Mouse (Mus musculus): ENCODE results near the gene Adcy7.

The Adcy7 gene

DNA sequence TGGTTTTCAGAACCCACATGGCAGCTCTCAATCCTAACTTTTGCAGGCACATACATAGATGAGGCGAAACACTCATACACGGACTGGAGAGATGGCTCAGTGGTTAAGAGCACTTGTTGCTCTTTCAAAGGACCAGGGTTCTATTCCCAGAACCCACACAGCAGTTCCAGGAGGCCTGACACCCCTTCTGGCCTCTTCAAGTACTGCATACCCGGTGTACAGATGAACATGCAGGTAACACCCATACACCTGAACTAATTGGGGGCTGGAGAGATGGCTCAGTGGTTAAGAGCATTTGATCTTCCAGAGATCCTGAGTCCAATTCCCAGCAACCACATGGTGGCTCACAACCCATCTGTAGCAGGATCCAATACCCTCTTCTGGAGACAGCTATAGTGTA, 2.1 kb upstream of the Adcy7 start:
- no peak for DNase-seq (ENCODE audit: low read depth in 1 of 2, low spot score in 2 of 2)

- DNase-seq (ENCODE audit: low read depth in 1 of 2, low spot score in 2 of 2): no peak
Measured at GRCm38 (mm10) chr8:88273051-88273430, 838 bp downstream of the Adcy7 start.

- no peak for DNase-seq (ENCODE audit: low read depth in 1 of 2, low spot score in 2 of 2)
Measured at GRCm38 (mm10) chr8:88274090-88274489, 1.9 kb downstream of the Adcy7 start.

- no peak for DNase-seq (ENCODE audit: low read depth in 1 of 2, low spot score in 2 of 2)
Measured at GRCm38 (mm10) chr8:88279220-88279619, 7.0 kb downstream of the Adcy7 start.

DNA sequence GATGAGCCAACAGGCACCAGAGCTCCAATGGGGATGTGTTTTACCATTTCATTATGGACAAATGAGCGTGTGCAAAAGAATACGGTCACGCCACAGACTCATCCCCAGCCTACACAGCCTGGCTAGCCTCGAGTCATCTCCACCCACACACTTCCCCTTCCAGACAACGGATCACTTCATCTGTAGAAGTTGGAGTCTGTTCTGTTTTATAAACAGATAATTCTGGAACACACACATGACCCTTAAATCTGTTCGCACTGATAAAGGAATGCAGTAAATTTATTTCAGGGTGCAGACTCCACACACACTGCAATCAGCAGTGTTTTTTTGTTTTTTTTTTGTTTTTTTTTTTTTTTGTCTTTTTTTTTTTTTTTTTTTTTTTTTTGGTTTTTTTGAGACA, 7.5 kb downstream of the Adcy7 start:
- no peak for DNase-seq (ENCODE audit: low read depth in 1 of 2, low spot score in 2 of 2)

DNA sequence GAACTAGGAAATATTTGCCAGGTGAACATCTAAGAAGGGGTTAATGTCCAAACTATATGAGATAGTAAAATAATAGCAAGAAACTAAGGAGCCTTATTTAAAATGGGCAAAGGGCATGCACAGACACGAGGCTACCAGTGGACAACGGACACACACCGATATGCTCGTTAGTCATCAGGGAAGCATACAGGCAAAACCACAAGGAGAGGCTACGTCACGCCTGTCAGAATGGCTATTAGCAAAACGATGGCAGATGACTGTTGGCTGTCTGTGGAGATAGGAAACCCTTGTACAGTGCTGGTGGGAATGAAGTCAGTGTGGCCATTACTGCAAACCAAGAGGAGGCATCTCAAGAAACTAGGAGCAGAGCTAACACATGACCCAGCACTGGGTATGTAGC, 8.7 kb downstream of the Adcy7 start:
- no peak for DNase-seq (ENCODE audit: low read depth in 1 of 2, low spot score in 2 of 2)

- peak; percentile 50 to 54 for DNase-seq (ENCODE audit: low read depth in 1 of 2, low spot score in 2 of 2)
Measured at GRCm38 (mm10) chr8:88282684-88283083, 10.5 kb downstream of the Adcy7 start.

DNA sequence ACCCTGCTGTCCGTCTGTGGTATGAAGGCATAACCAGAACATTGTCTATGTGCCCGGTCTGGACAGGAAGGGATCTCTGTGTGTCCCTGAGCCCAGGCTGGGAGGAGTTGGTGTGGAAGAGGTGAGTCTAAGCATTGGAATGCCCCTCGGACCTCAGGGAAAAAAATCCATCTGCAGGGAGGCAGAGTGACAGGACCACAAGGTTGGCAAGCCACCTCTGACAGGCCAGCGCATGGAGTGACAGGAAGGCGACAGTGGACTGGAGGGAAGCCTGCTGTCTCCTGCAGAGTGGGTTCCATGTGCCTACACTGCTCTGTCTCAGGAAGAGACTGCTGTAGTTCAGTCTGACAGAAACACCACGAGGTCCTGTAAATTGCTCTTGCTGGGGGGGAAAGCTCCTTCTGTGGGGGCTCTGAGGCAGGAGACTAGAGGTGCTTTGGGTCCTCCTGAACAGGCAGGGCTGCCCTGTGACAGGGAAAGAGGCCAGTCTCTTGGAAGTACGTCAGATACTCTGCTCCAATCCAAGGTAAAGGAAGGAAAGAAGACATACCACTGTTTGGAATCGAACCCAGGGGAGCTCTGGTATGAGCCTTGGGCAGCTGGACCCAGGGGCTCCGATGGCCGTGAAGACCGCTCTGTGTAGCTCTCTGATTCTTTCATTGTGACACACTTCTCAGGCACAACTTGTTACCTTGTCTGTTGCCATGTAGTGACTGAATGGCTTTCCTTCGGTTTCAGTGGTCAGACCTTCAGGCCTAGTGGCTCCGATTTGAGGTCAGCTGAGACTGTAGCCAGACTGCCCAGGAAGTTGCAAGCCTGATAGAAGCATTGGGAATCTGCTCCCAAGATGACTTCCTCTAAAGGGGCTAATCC, 11.3 kb downstream of the Adcy7 start:
- no peak for DNase-seq (ENCODE audit: low read depth in 1 of 2, low spot score in 2 of 2)

GRCm38 (mm10) chr8:88284738-88285137, 12.5 kb downstream of the Adcy7 start:
- DNase-seq (ENCODE audit: low read depth in 1 of 2, low spot score in 2 of 2): no peak

- DNase-seq (ENCODE audit: low read depth in 1 of 2, low spot score in 2 of 2): no peak
Measured at GRCm38 (mm10) chr8:88285469-88286356, 13.5 kb downstream of the Adcy7 start.

GRCm38 (mm10) chr8:88286421-88286960, 14.3 kb downstream of the Adcy7 start:
- DNase-seq (ENCODE audit: low read depth in 1 of 2, low spot score in 2 of 2): no peak

- DNase-seq (ENCODE audit: low read depth in 1 of 2, low spot score in 2 of 2): peak; percentile 44 to 49
Measured at GRCm38 (mm10) chr8:88288622-88289242, 16.5 kb downstream of the Adcy7 start.

DNA sequence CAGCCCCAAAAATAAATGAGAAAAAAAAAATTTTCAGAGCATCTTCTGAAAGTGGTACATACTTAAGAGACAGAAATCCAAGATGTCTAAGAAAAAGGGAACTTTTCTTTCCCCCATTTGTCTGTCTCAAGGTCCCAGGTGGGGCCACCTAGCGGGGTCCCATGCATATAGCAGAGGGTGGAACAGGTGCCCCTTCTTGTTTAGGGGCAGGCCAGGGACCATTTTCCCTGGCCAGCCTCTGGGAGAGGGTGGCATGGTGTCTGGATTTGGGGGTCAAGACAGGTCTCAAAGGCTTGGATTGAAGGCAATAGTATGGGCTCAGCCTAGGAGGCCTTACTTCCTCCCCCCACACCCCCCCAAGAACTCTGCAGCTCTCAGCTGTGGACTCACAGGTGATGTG, 17.7 kb downstream of the Adcy7 start:
- DNase-seq (ENCODE audit: low read depth in 1 of 2, low spot score in 2 of 2): no peak

- DNase-seq (ENCODE audit: low read depth in 1 of 2, low spot score in 2 of 2): no peak
Measured at GRCm38 (mm10) chr8:88290326-88291304, 18.4 kb downstream of the Adcy7 start.

- no peak for DNase-seq (ENCODE audit: low read depth in 1 of 2, low spot score in 2 of 2)
Measured at GRCm38 (mm10) chr8:88291305-88291690, 19.1 kb downstream of the Adcy7 start.

- DNase-seq (ENCODE audit: low read depth in 1 of 2, low spot score in 2 of 2): no peak
Measured at GRCm38 (mm10) chr8:88292926-88293325, 20.7 kb downstream of the Adcy7 start.

- no peak for DNase-seq (ENCODE audit: low read depth in 1 of 2, low spot score in 2 of 2)
Measured at GRCm38 (mm10) chr8:88293590-88294356, 21.6 kb downstream of the Adcy7 start.

DNA sequence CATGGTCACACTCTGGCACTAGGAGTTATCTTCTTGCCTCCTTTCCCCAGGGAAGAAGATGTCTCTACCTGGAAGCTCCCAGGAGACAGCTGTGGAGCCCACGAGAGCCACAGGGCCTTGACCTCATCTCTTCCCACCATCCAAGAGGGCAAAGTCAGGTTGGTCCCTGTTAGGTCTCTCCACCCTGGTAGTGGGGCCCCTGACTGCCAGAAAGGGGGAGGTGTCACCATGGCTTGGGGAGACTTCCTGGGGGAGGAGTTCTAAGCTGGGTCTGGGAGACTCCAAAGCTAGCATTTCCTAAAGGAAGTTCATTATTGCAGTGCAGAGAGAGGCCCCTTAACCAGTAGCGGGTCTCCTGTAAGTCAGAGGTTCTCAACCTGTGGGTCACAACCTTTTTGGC, 22.8 kb downstream of the Adcy7 start:
- DNase-seq (ENCODE audit: low read depth in 1 of 2, low spot score in 2 of 2): no peak

DNA sequence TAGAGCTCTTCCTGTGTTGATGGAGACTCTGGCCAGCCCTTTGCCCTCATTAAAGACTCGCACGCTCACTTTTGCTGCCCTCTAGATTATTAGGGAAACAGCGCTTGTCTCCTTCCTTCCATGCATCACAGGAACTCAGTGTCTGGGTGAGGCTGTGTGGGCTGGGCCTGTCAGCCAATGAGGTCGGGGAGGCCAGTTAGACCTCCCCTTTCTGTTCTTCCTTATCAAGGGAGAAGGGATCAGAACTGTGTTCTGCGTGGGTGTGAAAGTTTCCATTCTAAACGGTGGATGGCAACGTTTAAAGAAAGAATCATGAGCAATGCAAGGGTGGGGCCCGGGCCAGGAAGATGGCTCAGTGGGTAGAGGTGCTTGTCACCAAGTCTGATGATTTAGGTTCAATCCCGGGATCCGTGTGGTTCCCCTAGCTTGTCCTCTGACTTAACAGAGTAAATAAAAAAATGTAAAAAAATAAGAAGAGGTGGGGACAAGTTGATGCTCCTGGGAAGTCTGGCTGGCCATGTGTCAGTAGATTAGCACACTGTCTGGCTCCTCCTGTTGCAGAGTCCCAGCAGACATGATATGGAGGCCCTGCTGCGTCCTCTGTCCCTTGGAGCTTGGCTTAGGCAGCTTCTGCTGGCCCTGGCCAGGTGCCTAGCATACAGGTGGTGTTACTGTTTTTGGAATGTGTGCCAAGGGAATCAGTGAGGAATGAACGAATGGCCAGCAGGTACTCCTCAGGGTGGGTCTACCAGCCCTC, 26.0 kb downstream of the Adcy7 start:
- DNase-seq (ENCODE audit: low read depth in 1 of 2, low spot score in 2 of 2): no peak

All from monocyte, adult 2 months (primary cell).